ENCODE assay signal across 21 mouse cellular contexts in the genomic region with DNA sequence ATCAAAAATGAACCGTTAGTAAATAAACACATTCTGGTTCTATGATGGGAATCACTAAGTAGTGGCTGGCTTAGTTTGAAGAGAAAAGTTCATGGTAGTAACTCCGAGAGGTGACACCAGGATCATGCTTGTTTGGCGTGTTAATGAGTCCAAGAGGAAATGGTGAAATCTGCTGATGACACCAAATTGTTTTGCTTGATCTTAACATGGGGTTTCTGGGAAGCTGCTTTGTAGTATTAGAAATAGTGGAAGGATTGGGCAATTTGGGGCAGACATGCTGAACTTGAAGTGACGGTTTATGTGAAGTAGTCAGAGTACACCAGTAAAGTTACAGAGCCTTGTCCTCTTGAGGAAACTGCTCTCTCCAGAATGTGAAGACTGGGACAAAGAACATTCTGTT. TPM values are rescaled to one million over a fixed set of nuclear protein-coding genes. Genes with fewer than 3 reads are reported as not detected.
DNase-seq lines count a peak whose midpoint lies in the region; ATAC-seq and TF ChIP-seq lines count a peak whose summit lies in the region.
"Had no signal": no experiment of that assay in that cellular context is flagged by ENCODE, and none has a peak within 500 bp of the region (broad histone marks: within the 10 kb centered on the region; RNA-seq: fewer than 3 reads in every experiment).

No protein-coding gene starts in this region.

- DNase-seq in heart, adult 9 months (ENCODE audit: low spot score in 2 of 2): peak; percentile 21 to 26
- DNase-seq in heart, postnatal 4 days: no peak
- DNase-seq in lung, embryonic 14.5 days: peak; percentile 53
- no peak for DNase-seq in lung, adult 2 months
- DNase-seq in left cerebral cortex, adult 8-10 months (ENCODE audit: low spot score in 2 of 2): no peak
- DNase-seq: adrenal gland, adult 8-10 months; cerebellum, adult 9-10 months; gastrocnemius, postnatal 10 days; heart, postnatal 10 days; spleen, adult 18-20 months had no signal

- no peak for TF ChIP-seq POLR2A in lung, adult 2 months (IDR thresholded peaks at IDR 0.05; ENCODE audit: borderline replicate concordance, extremely low read depth, low read depth, low read length)

- no peak overlapping the region for H3K4me3 ChIP-seq in lung, embryonic 14.5 days (ENCODE audit: low read depth, low read length)
- H3K4me3 ChIP-seq in lung, adult 2 months (replicated peaks; ENCODE audit: extremely low read depth, low read depth, low read length): no peak overlapping the region
- H3K4me3 ChIP-seq in kidney, embryonic 16.5 days (ENCODE audit: low read length): no peak overlapping the region
- no peak overlapping the region for H3K4me3 ChIP-seq in forebrain, embryonic 15.5 days
- H3K4me3 ChIP-seq: embryonic facial prominence, embryonic 12.5 days; heart, embryonic 10.5 days; hindbrain, embryonic 13.5 days; limb, embryonic 15.5 days; megakaryocyte, embryonic 14.5 days; neural tube, embryonic 12.5 days; stomach, embryonic 15.5 days had no signal

- no peak for ATAC-seq in lung, embryonic 14.5 days (ENCODE audit: insufficient read depth)
- no peak for ATAC-seq in kidney, embryonic 16.5 days (ENCODE audit: low FRiP score, low TSS enrichment)
- 0 out of 2 replicates have a peak, but pooled peaks have one; percentile 31 for ATAC-seq in megakaryocyte, adult 5-6 weeks (ENCODE audit: poor library complexity, severe bottlenecking)
- no peak for ATAC-seq in forebrain, embryonic 15.5 days (replicated peaks)
- ATAC-seq: intestine, embryonic 16.5 days had no signal

- no peaks in the 10 kb centered on the region for H3K36me3 ChIP-seq in lung, embryonic 14.5 days (ENCODE audit: insufficient read depth)
- no peaks in the 10 kb centered on the region for H3K36me3 ChIP-seq in kidney, embryonic 16.5 days (ENCODE audit: insufficient read depth, low read length)
- H3K36me3 ChIP-seq in forebrain, embryonic 15.5 days: no peaks in the 10 kb centered on the region
- H3K36me3 ChIP-seq: embryonic facial prominence, embryonic 12.5 days; heart, embryonic 10.5 days; hindbrain, embryonic 13.5 days; limb, embryonic 15.5 days; neural tube, embryonic 12.5 days; stomach, embryonic 15.5 days had no signal

- peak overlapping the region; percentile 47; the same call in 1 of the 2 replicates for H3K27ac ChIP-seq in lung, embryonic 14.5 days (ENCODE audit: low read depth)
- peak overlapping the region; percentile 51 for H3K27ac ChIP-seq in kidney, embryonic 16.5 days (ENCODE audit: low read length)
- no peak overlapping the region for H3K27ac ChIP-seq in forebrain, embryonic 15.5 days (replicated peaks)
- H3K27ac ChIP-seq: embryonic facial prominence, embryonic 12.5 days; heart, embryonic 10.5 days; hindbrain, embryonic 13.5 days; neural tube, embryonic 12.5 days had no signal

- no peaks in the 10 kb centered on the region for H3K27me3 ChIP-seq in lung, embryonic 14.5 days (ENCODE audit: insufficient read depth, low read length)
- H3K27me3 ChIP-seq in kidney, embryonic 16.5 days (ENCODE audit: insufficient read depth, low read length): no peaks in the 10 kb centered on the region
- no peaks in the 10 kb centered on the region for H3K27me3 ChIP-seq in forebrain, embryonic 15.5 days
- H3K27me3 ChIP-seq: embryonic facial prominence, embryonic 12.5 days; hindbrain, embryonic 13.5 days; limb, embryonic 15.5 days; megakaryocyte, embryonic 14.5 days; neural tube, embryonic 12.5 days; stomach, embryonic 15.5 days had no signal

- H3K4me2 ChIP-seq in lung, embryonic 14.5 days: no peak overlapping the region
- no peak overlapping the region for H3K4me2 ChIP-seq in kidney, embryonic 16.5 days (replicated peaks; ENCODE audit: low read depth, low read length)
- H3K4me2 ChIP-seq in forebrain, embryonic 15.5 days (replicated peaks): no peak overlapping the region
- H3K4me2 ChIP-seq: embryonic facial prominence, embryonic 12.5 days; hindbrain, embryonic 13.5 days; limb, embryonic 15.5 days; neural tube, embryonic 12.5 days; stomach, embryonic 15.5 days had no signal

- WGBS in lung, embryonic 14.5 days: 60% methylated on average over 4 of the region's 4 CpGs
- WGBS in lung, adult 2 months: 53% methylated on average over 4 of the region's 4 CpGs
- WGBS in kidney, embryonic 16.5 days: 55% methylated on average over 4 of the region's 4 CpGs
- 87% methylated on average over 4 of the region's 4 CpGs for WGBS in forebrain, embryonic 15.5 days

- no peak for TF ChIP-seq CTCF in lung, embryonic 14.5 days (IDR thresholded peaks at IDR 0.05; ENCODE audit: low read depth)
- TF ChIP-seq CTCF in lung, adult 2 months (IDR thresholded peaks at IDR 0.05; ENCODE audit: insufficient read depth, low read length): no peak

- H3K9ac ChIP-seq in lung, embryonic 14.5 days: no peak overlapping the region
- no peak overlapping the region for H3K9ac ChIP-seq in kidney, embryonic 16.5 days (replicated peaks; ENCODE audit: low read length)
- H3K9ac ChIP-seq in forebrain, embryonic 15.5 days (replicated peaks): no peak overlapping the region
- H3K9ac ChIP-seq: embryonic facial prominence, embryonic 12.5 days; hindbrain, embryonic 13.5 days; limb, embryonic 15.5 days; neural tube, embryonic 12.5 days; stomach, embryonic 15.5 days had no signal

- H3K4me1 ChIP-seq in lung, embryonic 14.5 days (ENCODE audit: insufficient read depth): peaks cover 27% of the 10 kb centered on the region; the same call in 1 of the 2 replicates
- H3K4me1 ChIP-seq in lung, adult 2 months (ENCODE audit: control insufficient read depth, insufficient read depth, low read length): peaks cover 16% of the 10 kb centered on the region
- peaks cover 34% of the 10 kb centered on the region for H3K4me1 ChIP-seq in kidney, embryonic 16.5 days (ENCODE audit: insufficient read depth, low read length)
- no peaks in the 10 kb centered on the region for H3K4me1 ChIP-seq in forebrain, embryonic 15.5 days
- H3K4me1 ChIP-seq: embryonic facial prominence, embryonic 12.5 days; neural tube, embryonic 12.5 days had no signal

- no peaks in the 10 kb centered on the region for H3K9me3 ChIP-seq in lung, embryonic 14.5 days (ENCODE audit: low read depth, low read length)
- no peaks in the 10 kb centered on the region for H3K9me3 ChIP-seq in kidney, embryonic 16.5 days (ENCODE audit: low read length)
- no peaks in the 10 kb centered on the region for H3K9me3 ChIP-seq in forebrain, embryonic 15.5 days
- H3K9me3 ChIP-seq: embryonic facial prominence, embryonic 12.5 days; heart, embryonic 10.5 days; hindbrain, embryonic 13.5 days; limb, embryonic 15.5 days; megakaryocyte, embryonic 14.5 days; neural tube, embryonic 12.5 days; stomach, embryonic 15.5 days had no signal

RNA-seq across cellular contexts. Expression of a gene that starts 59.1 kb away (rescaled TPM):
- total RNA-seq in heart, postnatal 4 days (2021): 1 to 10 TPM; 3.4 to 4.3 TPM
- polyA plus RNA-seq in lung, embryonic 14.5 days (2014; fragmentation: Nextera tagmentation; extraction: Ambion mirVana): 8.0 and 8.1 TPM in 2 replicates
- polyA plus RNA-seq in lung, adult 2 months (2012; rRNA removed): 0.25 and 1.1 TPM in 2 replicates
- polyA plus RNA-seq in kidney, embryonic 16.5 days (2015; fragmentation: Nextera tagmentation; extraction: Ambion mirVana): 8.0 and 8.9 TPM in 2 replicates
- total RNA-seq in megakaryocyte, adult 5-6 weeks (2015): 3.2 and 5.9 TPM in 2 replicates
- 7.1 TPM in 2 replicates for total RNA-seq in megakaryocyte, adult 5-6 weeks (2017)
- total RNA-seq in left cerebral cortex, adult 8-10 months (2022): under 1 TPM in 1 of 4 experiments, not detected in 3; 0.39 TPM
- polyA plus RNA-seq in forebrain, embryonic 15.5 days (2015; fragmentation: Nextera tagmentation; extraction: Ambion mirVana): 3.0 and 3.4 TPM in 2 replicates

Comparison
In these comparisons a context has a peak if more than half of its experiments do, and no peak if none do; other contexts are left out.
1. DNase-seq: peak in heart, adult 9 months (2 of 2) and lung, embryonic 14.5 days (single experiment); none in heart, postnatal 4 days (single experiment), lung, adult 2 months (single experiment) and left cerebral cortex, adult 8-10 months (0 of 2).